Mouse (Mus musculus) urinary bladder, postnatal 25 days (tissue): ENCODE measurements around the gene Zc3h12d.

Experiments used
- DNase-seq: peaks from one replicate; pipeline ENCODE4 v3.0.0; 2022; ENCODE audit warnings: low spot score

The Zc3h12d gene

GRCm38 (mm10) chr10:7832171-7832676 lies at the start of gene Zc3h12d:
Gene Zc3h12d (plus strand): TSS chr10:7832470.
- no peak for DNase-seq

- no peak for DNase-seq
Observed at GRCm38 (mm10) chr10:7787319-7787718, 45.0 kb upstream of the Zc3h12d start.

GRCm38 (mm10) chr10:7792254-7792750 lies 40.0 kb upstream of the Zc3h12d start:
- no peak for DNase-seq

GRCm38 (mm10) chr10:7792751-7793385 lies 39.4 kb upstream of the Zc3h12d start, which contains the start of the genes Ginm1 and Ppil4:
Gene Ginm1 (minus strand): TSS chr10:7792824.
Gene Ppil4 (plus strand): TSS chr10:7792891.
- peak; percentile 90 for DNase-seq

GRCm38 (mm10) chr10:7801258-7801657 lies 31.0 kb upstream of the Zc3h12d start:
- DNase-seq, result no peak

GRCm38 (mm10) chr10:7802519-7803140 lies 29.6 kb upstream of the Zc3h12d start:
- DNase-seq, result no peak

- DNase-seq, result peak; percentile 29
Observed at GRCm38 (mm10) chr10:7809937-7810336, 22.3 kb upstream of the Zc3h12d start.

GRCm38 (mm10) chr10:7816476-7816875 lies 15.8 kb upstream of the Zc3h12d start:
- DNase-seq, result no peak

- DNase-seq, result no peak
Observed at GRCm38 (mm10) chr10:7818676-7819075, 13.6 kb upstream of the Zc3h12d start.

- DNase-seq, result no peak
Observed at GRCm38 (mm10) chr10:7819156-7819555, 13.1 kb upstream of the Zc3h12d start.

GRCm38 (mm10) chr10:7819603-7820002 lies 12.7 kb upstream of the Zc3h12d start:
- no peak for DNase-seq

- DNase-seq, result no peak
Observed at GRCm38 (mm10) chr10:7820171-7820570, 12.1 kb upstream of the Zc3h12d start.

- DNase-seq, result no peak
Observed at GRCm38 (mm10) chr10:7821981-7822380, 10.3 kb upstream of the Zc3h12d start.

- DNase-seq, result no peak
Observed at GRCm38 (mm10) chr10:7824663-7825280, 7.5 kb upstream of the Zc3h12d start.

GRCm38 (mm10) chr10:7825281-7825665 lies 7.0 kb upstream of the Zc3h12d start:
- no peak for DNase-seq

GRCm38 (mm10) chr10:7826106-7826505 lies 6.2 kb upstream of the Zc3h12d start:
- no peak for DNase-seq

- no peak for DNase-seq
Observed at GRCm38 (mm10) chr10:7833377-7834165, 1.3 kb downstream of the Zc3h12d start.

- no peak for DNase-seq
Observed at GRCm38 (mm10) chr10:7834671-7835225, 2.5 kb downstream of the Zc3h12d start.

- no peak for DNase-seq
Observed at GRCm38 (mm10) chr10:7836902-7837301, 4.6 kb downstream of the Zc3h12d start.

- DNase-seq, result no peak
Observed at GRCm38 (mm10) chr10:7837446-7837845, 5.2 kb downstream of the Zc3h12d start.

GRCm38 (mm10) chr10:7838036-7838435 lies 5.8 kb downstream of the Zc3h12d start:
- DNase-seq, result no peak
